Mouse (Mus musculus) limb, embryonic 11.5 days (tissue): ENCODE data around the gene Vmn2r74. TPM values are rescaled to one million over a fixed set of nuclear protein-coding genes. Genes with fewer than 3 reads are reported as not detected.

Experiments used
- ATAC-seq: fragments of 200-750 bp; cut with Nextera tagmentation; 2 replicates; pipeline ENCODE4 v1.8.0; 2017; ENCODE audit warnings: low read depth; ENCODE audit not compliant: insufficient number of reproducible peaks, low FRiP score, low TSS enrichment
- DNase-seq: peaks from one replicate; pipeline ENCODE4 v3.0.0-alpha.2; 2015; ENCODE audit warnings: low spot score
- H3K27ac ChIP-seq: fragments of 300-500 bp; sonication (generic); replicated peaks from 2 replicates; pipeline ENCODE4 v1.5.1; 2014; ENCODE audit warnings: low read depth, mild to moderate bottlenecking, low read length
- H3K27me3 ChIP-seq: fragments of 300-500 bp; sonication (generic); 2 replicates; pipeline ENCODE4 v1.6.1; 2014; ENCODE audit warnings: mild to moderate bottlenecking, low read length, mixed read lengths; ENCODE audit not compliant: control insufficient read depth, insufficient read depth
- H3K36me3 ChIP-seq: fragments of 300-500 bp; sonication (generic); 2 replicates; pipeline ENCODE4 v1.6.1; 2014; ENCODE audit warnings: mild to moderate bottlenecking, low read length, moderate library complexity, mixed read lengths; ENCODE audit not compliant: control insufficient read depth, insufficient read depth
- H3K4me1 ChIP-seq: fragments of 300-500 bp; sonication (generic); 2 replicates; pipeline ENCODE4 v1.6.1; 2014; ENCODE audit warnings: low read length, mixed read lengths; ENCODE audit not compliant: control insufficient read depth, insufficient read depth
- H3K4me2 ChIP-seq: fragments of 300-500 bp; sonication (generic); 2 replicates; pipeline ENCODE4 v1.6.1; 2014; ENCODE audit warnings: low read depth, mild to moderate bottlenecking, moderate library complexity; ENCODE audit not compliant: severe bottlenecking
- H3K4me3 ChIP-seq: fragments of 300-500 bp; sonication (generic); 2 replicates; pipeline ENCODE4 v1.5.1; 2014; ENCODE audit warnings: low read depth, low read length
- H3K9ac ChIP-seq: fragments of 300-500 bp; sonication (generic); 2 replicates; pipeline ENCODE4 v1.6.1; 2014; ENCODE audit warnings: mild to moderate bottlenecking, low read length
- H3K9me3 ChIP-seq: fragments of 300-500 bp; sonication (generic); 2 replicates; pipeline ENCODE4 v1.6.1; 2016; ENCODE audit warnings: low read length; ENCODE audit not compliant: control insufficient read depth
- WGBS: fragments of 180-500 bp; shearing (Covaris S2); extraction: QIAGEN DNeasy Blood & Tissue Kit; methylation state at CpG from one replicate; pipeline ENCODE4 v1.1.7; 2014; 5-methylcytosine and 5-hydroxymethylcytosine counted together
- polyA plus RNA-seq: library from polyadenylated mRNA; unstranded; fragments of >200 nt; fragmentation: Nextera tagmentation; extraction: Ambion mirVana; gene quantifications from 2 replicates; pipeline ENCODE4 v1.2.1, GENCODE M21; 2014

Gene Vmn2r74
- not detected in 2 replicates for polyA plus RNA-seq

DNA sequence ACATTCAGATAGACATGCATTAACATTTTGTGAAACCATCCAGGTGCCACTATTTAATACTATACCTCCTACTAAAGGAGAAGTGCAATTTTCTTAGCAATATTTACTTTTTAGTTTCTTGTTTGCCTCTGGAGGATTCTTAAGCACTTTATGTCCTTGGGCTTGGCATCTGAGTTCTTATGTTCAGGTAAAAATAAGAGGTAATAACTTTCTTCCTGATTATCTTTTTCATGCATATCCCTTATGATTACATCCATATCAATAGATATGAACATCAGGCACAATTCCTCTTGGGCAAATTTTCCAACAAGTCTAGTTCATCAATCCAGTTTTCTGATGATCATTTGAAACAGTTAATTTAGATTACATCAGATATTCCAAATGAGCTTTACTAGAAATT, at the start of gene Vmn2r74:
Vmn2r74 (minus strand) TSS at position 101 of the 400 bp plus-strand sequence.
- H3K4me1 ChIP-seq: no peaks in the 10 kb centered on the region
- no peak within 1 kb of the TSS for H3K9ac ChIP-seq
- no peaks in the 10 kb centered on the region for H3K27me3 ChIP-seq
- H3K4me3 ChIP-seq: no peak within 1 kb of the TSS
- H3K27ac ChIP-seq: no peak within 1 kb of the TSS
- H3K9me3 ChIP-seq: no peaks in the 10 kb centered on the region
- H3K36me3 ChIP-seq: no peaks in the 10 kb centered on the region
- H3K4me2 ChIP-seq: no peak within 1 kb of the TSS
- no peak for ATAC-seq
- no peak for DNase-seq

- Histone ChIP-seq H3K4me2 (no peak overlapping the region), H3K9ac (no peak overlapping the region), H3K4me3 (no peak overlapping the region), H3K36me3 (no peaks in the 10 kb centered on the region), H3K4me1 (no peaks in the 10 kb centered on the region), H3K9me3 (0 out of 2 replicates have a peak, but pooled peaks cover 3% of the 10 kb centered on the region), H3K27ac (no peak overlapping the region), H3K27me3 (no peaks in the 10 kb centered on the region)
- no peak for ATAC-seq
- no peak for DNase-seq
- 83% methylated on average over 2 of the region's 2 CpGs for WGBS
These were observed 46.1 kb upstream of the Vmn2r74 start for GRCm38 (mm10) chr7:86007533-86007932.

Other genes with a start within 250 kb of the Vmn2r74 start
- not detected in 2 replicates for gene Vmn2r72, start 206.5 kb downstream of the Vmn2r74 start, polyA plus RNA-seq
- gene Vmn2r73, start 85.4 kb downstream of the Vmn2r74 start, polyA plus RNA-seq: not detected in 2 replicates
- gene Vmn2r75, start 210.1 kb upstream of the Vmn2r74 start, polyA plus RNA-seq: not detected in 2 replicates